Mouse (Mus musculus) hindbrain, embryonic 12.5 days (tissue): ENCODE measurements at regions not wholly inside any gene's neighbourhood (a gene's known extent, or its start where the extent isn't known, plus 50 kb on each side); places are given as distances from the start of the nearest gene placed in this dataset.

Source experiments
- ATAC-seq: fragments of 200-750 bp; cut with Nextera tagmentation; 2 replicates; pipeline ENCODE4 v1.8.0; 2017; ENCODE audit warnings: moderate TSS enrichment; ENCODE audit not compliant: low FRiP score
- H3K27ac ChIP-seq: fragments of 300-500 bp; sonication (generic); 2 replicates; pipeline ENCODE4 v1.5.1; 2016; ENCODE audit warnings: mild to moderate bottlenecking
- H3K27me3 ChIP-seq: fragments of 300-500 bp; sonication (generic); 2 replicates; pipeline ENCODE4 v1.6.1; 2016; ENCODE audit warnings: mild to moderate bottlenecking
- H3K36me3 ChIP-seq: fragments of 300-500 bp; sonication (generic); 2 replicates; pipeline ENCODE4 v1.6.1; 2016; ENCODE audit warnings: mild to moderate bottlenecking
- H3K4me1 ChIP-seq: fragments of 300-500 bp; sonication (generic); 2 replicates; pipeline ENCODE4 v1.6.1; 2016
- H3K4me2 ChIP-seq: fragments of 300-500 bp; sonication (generic); replicated peaks from 2 replicates; pipeline ENCODE4 v1.6.1; 2016; ENCODE audit warnings: mild to moderate bottlenecking
- H3K4me3 ChIP-seq: fragments of 300-500 bp; sonication (generic); 2 replicates; pipeline ENCODE4 v1.5.1; 2016; ENCODE audit warnings: mild to moderate bottlenecking
- H3K9ac ChIP-seq: fragments of 300-500 bp; sonication (generic); 2 replicates; pipeline ENCODE4 v1.6.1; 2016; ENCODE audit warnings: mild to moderate bottlenecking, moderate library complexity
- H3K9me3 ChIP-seq: fragments of 300-500 bp; sonication (generic); replicated peaks from 2 replicates; pipeline ENCODE4 v1.6.1; 2016; ENCODE audit warnings: mild to moderate bottlenecking
- WGBS: fragments of 180-500 bp; shearing (Covaris S2); methylation state at CpG from one replicate; pipeline ENCODE4 v1.1.7; 2016; 5-methylcytosine and 5-hydroxymethylcytosine counted together

- no peak overlapping the region for H3K4me2 ChIP-seq
- no peaks in the 10 kb centered on the region for H3K4me1 ChIP-seq
- no peaks in the 10 kb centered on the region for H3K27me3 ChIP-seq
- H3K4me3 ChIP-seq = no peak overlapping the region
- H3K9ac ChIP-seq = no peak overlapping the region
- no peaks in the 10 kb centered on the region for H3K9me3 ChIP-seq
- H3K27ac ChIP-seq = no peak overlapping the region
- no peak for ATAC-seq
- 82% methylated on average over 2 of the region's 2 CpGs for WGBS
- H3K36me3 ChIP-seq = no peaks in the 10 kb centered on the region
Measured at GRCm38 (mm10) chr10:97346949-97347348, 132.5 kb upstream of the Dcn start.

DNA sequence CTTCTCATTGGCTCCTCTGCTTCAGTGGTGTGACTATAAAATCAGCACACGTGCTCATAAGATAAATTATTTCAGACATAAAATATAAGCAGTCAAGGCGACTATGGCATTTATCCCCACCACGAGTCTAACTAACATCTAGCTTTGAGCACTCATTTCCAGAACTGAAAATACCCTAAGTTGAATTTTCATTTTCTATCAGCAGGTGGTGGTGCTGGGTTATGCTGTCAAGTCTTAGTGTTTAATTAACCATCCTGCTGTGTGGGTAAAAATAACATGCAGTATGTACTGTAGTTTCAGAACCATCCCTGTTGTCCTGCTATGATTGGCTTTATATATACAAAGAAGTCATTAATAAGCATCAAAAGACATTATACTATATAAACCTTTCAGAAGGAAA, 110.8 kb upstream of the Dcn start:
- Histone ChIP-seq H3K9ac (no peak overlapping the region), H3K9me3 (no peaks in the 10 kb centered on the region), H3K4me1 (no peaks in the 10 kb centered on the region), H3K4me3 (no peak overlapping the region), H3K27me3 (no peaks in the 10 kb centered on the region), H3K36me3 (no peaks in the 10 kb centered on the region), H3K27ac (no peak overlapping the region), H3K4me2 (no peak overlapping the region)
- WGBS = 83% methylated on average over 3 of the region's 3 CpGs
- ATAC-seq = no peak

DNA sequence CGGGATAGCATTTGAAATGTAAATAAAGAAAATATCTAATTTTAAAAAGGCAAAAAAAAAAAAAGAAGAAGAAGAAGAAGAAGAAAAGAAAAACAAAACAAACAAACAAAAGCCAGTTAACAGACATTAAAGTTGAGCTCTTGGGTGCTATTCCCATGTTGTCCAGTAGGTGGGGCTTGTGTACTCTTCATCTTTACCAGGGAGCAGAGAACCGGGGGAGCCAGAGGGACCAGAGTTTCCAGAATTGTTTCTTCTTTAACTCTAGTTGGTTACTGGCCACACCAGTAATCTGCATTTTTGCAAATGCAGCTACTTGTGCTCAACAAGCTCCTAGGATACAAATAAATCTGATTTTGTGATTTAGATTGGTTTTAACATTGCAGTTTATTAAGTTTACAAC, 103.6 kb upstream of the Dcn start:
- Histone ChIP-seq H3K4me1 (no peaks in the 10 kb centered on the region), H3K9ac (no peak overlapping the region), H3K36me3 (no peaks in the 10 kb centered on the region), H3K9me3 (no peaks in the 10 kb centered on the region), H3K4me3 (no peak overlapping the region), H3K27me3 (no peaks in the 10 kb centered on the region), H3K27ac (no peak overlapping the region), H3K4me2 (no peak overlapping the region)
- ATAC-seq = no peak
- WGBS = 4% methylated on average over 2 of the region's 2 CpGs

DNA sequence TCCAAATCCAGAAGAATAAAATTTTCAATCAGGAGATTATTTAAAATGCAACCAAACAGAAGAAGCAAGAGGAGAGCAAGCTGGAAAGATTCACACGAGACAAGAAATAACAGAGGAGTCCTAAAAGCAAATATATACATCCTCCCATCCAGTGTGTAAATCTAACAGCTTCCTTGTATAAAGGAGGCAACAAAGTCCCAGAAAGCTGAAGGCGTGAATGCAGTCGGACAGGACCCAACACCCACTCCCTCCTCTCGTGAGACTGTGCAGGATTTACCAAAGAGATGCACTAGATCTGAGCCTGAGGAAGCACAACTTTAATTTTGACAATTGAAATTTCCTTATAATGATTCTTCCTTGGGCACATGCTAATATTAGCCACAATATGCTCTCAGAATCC, 103.0 kb upstream of the Dcn start:
- H3K9ac ChIP-seq = no peak overlapping the region
- ATAC-seq = no peak

GRCm38 (mm10) chr10:97381586-97381985, 97.8 kb upstream of the Dcn start:
- ATAC-seq = no peak
- H3K4me1 ChIP-seq = no peaks in the 10 kb centered on the region
- H3K4me3 ChIP-seq = no peak overlapping the region
- H3K27me3 ChIP-seq = no peaks in the 10 kb centered on the region
- no peaks in the 10 kb centered on the region for H3K36me3 ChIP-seq
- H3K4me2 ChIP-seq = no peak overlapping the region
- H3K9ac ChIP-seq = no peak overlapping the region
- no peak overlapping the region for H3K27ac ChIP-seq
- no peaks in the 10 kb centered on the region for H3K9me3 ChIP-seq

More for the DNA sequence above, 103.0 kb upstream of the Dcn start:
- Histone ChIP-seq H3K9me3 (no peaks in the 10 kb centered on the region), H3K4me1 (no peaks in the 10 kb centered on the region), H3K27ac (no peak overlapping the region), H3K36me3 (no peaks in the 10 kb centered on the region), H3K4me2 (no peak overlapping the region), H3K27me3 (no peaks in the 10 kb centered on the region), H3K4me3 (no peak overlapping the region)
- WGBS = 73% methylated on average over 4 of the region's 4 CpGs

DNA sequence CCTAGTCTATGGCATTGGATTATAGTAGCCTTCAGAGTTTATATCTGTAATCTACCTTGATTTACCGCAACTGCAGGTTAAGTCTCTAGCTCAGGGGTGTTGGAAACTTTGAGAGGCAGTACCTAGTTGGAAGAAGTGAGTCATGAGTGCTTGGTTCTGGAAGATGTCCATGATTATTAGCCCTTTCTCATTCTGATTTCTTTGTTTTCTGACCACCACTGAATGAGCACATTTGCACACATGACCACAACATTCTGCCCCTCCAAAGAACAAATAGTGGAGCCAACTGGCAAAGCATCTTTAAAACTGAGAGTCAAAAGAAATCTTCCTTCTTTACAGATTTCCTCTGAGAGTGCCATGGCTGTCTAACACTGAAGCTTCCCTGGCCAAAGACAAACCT, 95.5 kb upstream of the Dcn start:
- H3K4me3 ChIP-seq = no peak overlapping the region
- no peak overlapping the region for H3K27ac ChIP-seq
- H3K9ac ChIP-seq = no peak overlapping the region
- no peaks in the 10 kb centered on the region for H3K36me3 ChIP-seq
- H3K27me3 ChIP-seq = no peaks in the 10 kb centered on the region
- ATAC-seq = no peak
- no peaks in the 10 kb centered on the region for H3K4me1 ChIP-seq
- H3K4me2 ChIP-seq = no peak overlapping the region
- no peaks in the 10 kb centered on the region for H3K9me3 ChIP-seq
- WGBS = 88% methylated on average over 1 of the region's 1 CpGs

DNA sequence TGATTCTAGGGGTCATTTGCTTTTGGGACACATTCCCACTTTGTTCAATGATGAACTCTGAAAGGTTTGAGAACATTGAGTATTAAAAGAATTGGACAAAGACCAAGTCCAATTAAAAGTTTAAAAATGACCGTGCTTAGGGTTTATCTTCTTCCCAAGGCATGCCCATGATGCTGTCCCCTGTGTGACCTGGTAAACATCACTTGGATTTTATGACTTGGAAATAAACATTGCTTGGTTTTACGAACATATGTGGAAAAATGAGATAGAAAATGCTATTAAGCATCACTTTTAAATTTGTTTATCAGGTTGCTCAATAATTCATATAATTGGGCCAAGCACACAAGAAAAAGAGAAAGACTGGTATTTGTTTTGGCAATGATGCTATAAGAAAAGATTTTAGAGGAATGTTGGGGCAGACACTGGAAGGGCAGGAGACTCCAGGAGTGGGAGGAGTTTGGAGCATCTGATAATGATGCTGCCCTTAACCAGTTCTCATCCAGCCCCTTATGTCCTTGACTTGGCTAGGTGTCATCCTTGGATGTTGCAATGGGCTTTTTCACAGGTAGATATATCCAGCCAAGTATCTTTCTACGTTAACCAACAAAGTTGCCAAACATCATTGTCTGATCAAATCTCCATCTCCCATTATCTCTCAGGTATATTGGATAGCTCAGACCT, 92.1 kb upstream of the Dcn start:
- H3K27me3 ChIP-seq = no peaks in the 10 kb centered on the region
- no peaks in the 10 kb centered on the region for H3K4me1 ChIP-seq
- H3K4me2 ChIP-seq = no peak overlapping the region
- H3K4me3 ChIP-seq = no peak overlapping the region
- no peaks in the 10 kb centered on the region for H3K36me3 ChIP-seq
- no peaks in the 10 kb centered on the region for H3K9me3 ChIP-seq
- H3K27ac ChIP-seq = no peak overlapping the region
- 92% methylated on average over 3 of the region's 3 CpGs for WGBS
- ATAC-seq = no peak
- no peak overlapping the region for H3K9ac ChIP-seq

- H3K4me3 ChIP-seq = no peak overlapping the region
- H3K27ac ChIP-seq = no peak overlapping the region
- H3K4me1 ChIP-seq = no peaks in the 10 kb centered on the region
- H3K27me3 ChIP-seq = no peaks in the 10 kb centered on the region
- H3K9ac ChIP-seq = no peak overlapping the region
- H3K4me2 ChIP-seq = no peak overlapping the region
- no peaks in the 10 kb centered on the region for H3K36me3 ChIP-seq
- WGBS = 70% methylated on average over 7 of the region's 7 CpGs
- no peak for ATAC-seq
- H3K9me3 ChIP-seq = no peaks in the 10 kb centered on the region
Measured at GRCm38 (mm10) chr10:97389647-97390590, 89.5 kb upstream of the Dcn start.

DNA sequence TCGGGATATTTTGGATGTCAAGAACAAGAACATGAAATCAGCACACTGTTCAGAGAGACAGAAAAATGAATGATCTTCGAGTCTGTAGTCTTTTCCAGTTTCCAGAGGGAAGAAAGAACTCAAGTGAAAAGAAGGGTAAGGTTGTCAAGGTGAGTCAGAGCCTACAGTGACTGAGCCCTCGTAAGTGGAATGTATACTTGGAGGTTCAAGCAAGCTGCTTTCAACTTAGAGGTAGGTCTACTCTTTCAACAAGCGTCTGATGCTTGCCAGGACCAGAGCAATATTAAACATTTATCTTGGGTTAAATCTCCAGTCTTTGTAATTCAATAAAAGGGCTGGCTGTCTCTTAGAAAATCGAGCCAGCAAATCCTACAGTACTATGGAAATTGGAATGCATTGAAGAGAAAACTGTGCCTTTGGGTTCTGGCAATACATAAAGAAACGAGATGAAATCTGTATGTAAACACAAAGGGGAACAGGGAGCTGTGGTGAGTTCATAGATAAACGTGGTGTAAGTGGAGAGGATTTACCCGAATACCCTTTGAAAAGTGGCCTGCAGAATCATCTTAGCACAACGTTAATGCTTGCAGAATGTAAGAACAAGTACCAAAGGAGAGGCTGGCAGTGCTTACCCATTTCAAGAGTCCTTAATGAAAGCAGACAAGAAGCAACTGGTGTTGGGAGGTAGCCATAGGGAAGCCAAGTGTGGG, 82.2 kb upstream of the Dcn start:
- Histone ChIP-seq H3K36me3 (no peaks in the 10 kb centered on the region), H3K4me3 (no peak overlapping the region), H3K27me3 (no peaks in the 10 kb centered on the region), H3K4me1 (no peaks in the 10 kb centered on the region), H3K27ac (no peak overlapping the region), H3K4me2 (no peak overlapping the region), H3K9ac (no peak overlapping the region), H3K9me3 (no peaks in the 10 kb centered on the region)
- WGBS = 71% methylated on average over 9 of the region's 9 CpGs
- ATAC-seq = no peak

DNA sequence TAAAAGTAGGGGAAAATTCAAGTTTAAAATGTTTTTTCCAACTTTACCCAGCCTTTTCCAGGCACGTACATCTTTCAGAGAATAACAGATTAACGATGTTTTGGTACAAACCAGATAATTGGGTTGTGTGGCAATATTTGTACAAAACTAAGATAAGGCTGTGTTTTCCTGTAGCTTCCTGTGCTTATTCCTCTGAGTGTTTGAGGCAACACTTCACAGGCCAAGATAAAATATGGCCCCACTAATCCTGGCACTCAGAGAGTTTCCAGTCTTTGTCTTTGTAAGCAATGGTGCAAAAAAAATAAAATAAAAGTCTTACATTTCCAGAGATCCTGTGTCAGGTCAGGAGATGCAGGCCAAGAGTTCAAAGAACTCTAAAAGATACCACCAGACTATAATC, 81.5 kb upstream of the Dcn start:
- Histone ChIP-seq H3K9ac (no peak overlapping the region), H3K9me3 (no peaks in the 10 kb centered on the region), H3K4me3 (no peak overlapping the region), H3K36me3 (no peaks in the 10 kb centered on the region), H3K4me2 (no peak overlapping the region), H3K27ac (no peak overlapping the region), H3K27me3 (no peaks in the 10 kb centered on the region), H3K4me1 (no peaks in the 10 kb centered on the region)
- 94% methylated on average over 2 of the region's 2 CpGs for WGBS
- no peak for ATAC-seq

DNA sequence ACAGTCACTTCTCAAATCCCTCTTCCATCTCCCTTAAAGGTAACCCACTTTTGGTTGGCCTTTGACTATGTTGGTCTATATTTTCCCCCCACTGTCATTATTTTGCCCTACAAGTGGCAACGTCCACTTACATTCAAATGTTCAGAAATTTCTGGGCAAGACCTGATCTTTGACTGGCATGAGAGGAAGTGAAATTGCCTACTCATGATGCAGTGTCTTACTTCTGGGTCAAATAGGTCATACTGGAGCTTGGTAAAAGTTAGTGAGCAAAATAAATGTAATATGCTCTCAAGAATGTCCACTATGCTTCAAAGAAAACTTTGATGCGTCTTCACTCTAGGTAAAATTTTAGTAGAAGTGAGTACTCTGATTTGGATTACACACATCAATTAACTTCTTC, 76.9 kb upstream of the Dcn start:
- H3K27me3 ChIP-seq = no peaks in the 10 kb centered on the region
- H3K36me3 ChIP-seq = no peaks in the 10 kb centered on the region
- no peak overlapping the region for H3K27ac ChIP-seq
- no peak overlapping the region for H3K9ac ChIP-seq
- ATAC-seq = no peak
- H3K4me1 ChIP-seq = no peaks in the 10 kb centered on the region
- 87% methylated on average over 2 of the region's 2 CpGs for WGBS
- no peak overlapping the region for H3K4me3 ChIP-seq
- no peak overlapping the region for H3K4me2 ChIP-seq
- no peaks in the 10 kb centered on the region for H3K9me3 ChIP-seq

DNA sequence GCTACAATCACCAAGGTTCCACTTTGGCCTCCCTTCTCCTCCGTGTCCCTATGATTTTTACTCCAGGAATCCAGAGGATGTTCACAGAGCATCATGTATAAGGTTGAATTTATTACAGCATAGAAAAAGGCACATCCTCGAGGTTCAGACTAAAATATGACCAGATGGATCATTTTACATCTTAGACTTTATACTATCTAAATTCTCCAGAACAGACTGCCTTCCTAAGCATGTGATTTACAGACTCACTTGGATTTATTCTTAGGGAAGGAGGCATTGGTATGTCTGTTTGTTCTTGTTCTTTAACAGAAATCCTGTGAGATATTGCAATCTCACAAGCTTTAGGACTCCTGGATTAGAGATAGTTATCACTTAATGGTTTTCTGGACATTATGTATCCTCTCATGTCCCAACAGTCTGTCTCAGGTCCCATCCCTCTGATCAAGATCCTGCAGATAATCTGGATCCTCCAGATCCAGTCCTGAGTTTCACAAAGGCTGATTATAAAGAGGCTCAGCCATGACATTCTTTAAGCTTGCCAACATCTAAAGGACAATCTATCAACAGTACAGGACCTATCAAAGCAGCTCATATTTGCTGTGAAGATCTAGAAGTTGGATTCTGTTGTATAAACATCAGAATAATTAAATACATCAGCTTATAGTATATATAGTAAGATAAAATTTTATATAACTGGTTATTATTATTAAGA, 75.2 kb upstream of the Dcn start:
- no peak overlapping the region for H3K4me2 ChIP-seq
- H3K4me3 ChIP-seq = no peak overlapping the region
- no peak overlapping the region for H3K9ac ChIP-seq
- no peaks in the 10 kb centered on the region for H3K36me3 ChIP-seq
- H3K9me3 ChIP-seq = no peaks in the 10 kb centered on the region
- ATAC-seq = no peak
- H3K27me3 ChIP-seq = no peaks in the 10 kb centered on the region
- 76% methylated on average over 2 of the region's 2 CpGs for WGBS
- no peak overlapping the region for H3K27ac ChIP-seq
- no peaks in the 10 kb centered on the region for H3K4me1 ChIP-seq
